Mouse (Mus musculus) kidney, adult 18-20 months (tissue): ENCODE measurements around the gene C2cd5.

ENCODE experiments used
- DNase-seq: peaks from one replicate; pipeline ENCODE4 v3.0.0; 2021

The C2cd5 gene

GRCm38 (mm10) chr6:143115011-143115445, 15.1 kb upstream of the C2cd5 start:
- no peak for DNase-seq

GRCm38 (mm10) chr6:143114556-143114955, 14.6 kb upstream of the C2cd5 start:
- peak; percentile 30 for DNase-seq

- no peak for DNase-seq
Observed at GRCm38 (mm10) chr6:143110371-143110770, 10.4 kb upstream of the C2cd5 start.

GRCm38 (mm10) chr6:143109622-143110218, 9.8 kb upstream of the C2cd5 start:
- no peak for DNase-seq

GRCm38 (mm10) chr6:143108031-143108430, 8.1 kb upstream of the C2cd5 start:
- DNase-seq = no peak

GRCm38 (mm10) chr6:143107611-143108010, 7.7 kb upstream of the C2cd5 start:
- no peak for DNase-seq

GRCm38 (mm10) chr6:143105766-143106165, 5.8 kb upstream of the C2cd5 start:
- no peak for DNase-seq

- no peak for DNase-seq
Observed at GRCm38 (mm10) chr6:143103981-143104680, 4.2 kb upstream of the C2cd5 start.

- DNase-seq = no peak
Observed at GRCm38 (mm10) chr6:143100478-143101115, 656 bp upstream of the C2cd5 start.

- DNase-seq = no peak
Observed at GRCm38 (mm10) chr6:143099281-143099680, 660 bp downstream of the C2cd5 start.

- DNase-seq = no peak
Observed at GRCm38 (mm10) chr6:143095126-143095525, 4.8 kb downstream of the C2cd5 start.

GRCm38 (mm10) chr6:143092856-143093255, 7.1 kb downstream of the C2cd5 start:
- DNase-seq = no peak

GRCm38 (mm10) chr6:143091076-143091475, 8.9 kb downstream of the C2cd5 start:
- no peak for DNase-seq

- DNase-seq = no peak
Observed at GRCm38 (mm10) chr6:143087332-143087731, 12.6 kb downstream of the C2cd5 start.

- DNase-seq = no peak
Observed at GRCm38 (mm10) chr6:143085898-143086297, 14.0 kb downstream of the C2cd5 start.

- DNase-seq = no peak
Observed at GRCm38 (mm10) chr6:143084314-143085025, 15.5 kb downstream of the C2cd5 start.

GRCm38 (mm10) chr6:143081479-143082106, 18.3 kb downstream of the C2cd5 start:
- no peak for DNase-seq

- DNase-seq = no peak
Observed at GRCm38 (mm10) chr6:143080774-143081173, 19.2 kb downstream of the C2cd5 start.

GRCm38 (mm10) chr6:143079126-143079525, 20.8 kb downstream of the C2cd5 start:
- no peak for DNase-seq

- DNase-seq = no peak
Observed at GRCm38 (mm10) chr6:143076461-143076860, 23.5 kb downstream of the C2cd5 start.

- DNase-seq = no peak
Observed at GRCm38 (mm10) chr6:143073914-143074313, 26.0 kb downstream of the C2cd5 start.

GRCm38 (mm10) chr6:143073476-143073875, 26.5 kb downstream of the C2cd5 start:
- no peak for DNase-seq

GRCm38 (mm10) chr6:143072412-143073014, 27.4 kb downstream of the C2cd5 start:
- peak; percentile 37 for DNase-seq
